Mouse (Mus musculus): ENCODE results near the gene Ep400. TPM values are rescaled to one million over a fixed set of nuclear protein-coding genes. Genes with fewer than 3 reads are reported as not detected.
A peak's percentile ranks its signal among the peaks of the same experiment; 100 is the strongest.

Gene Ep400
- polyA plus RNA-seq, 1 experiment from 2014 or later = 56.3 TPM

DNA sequence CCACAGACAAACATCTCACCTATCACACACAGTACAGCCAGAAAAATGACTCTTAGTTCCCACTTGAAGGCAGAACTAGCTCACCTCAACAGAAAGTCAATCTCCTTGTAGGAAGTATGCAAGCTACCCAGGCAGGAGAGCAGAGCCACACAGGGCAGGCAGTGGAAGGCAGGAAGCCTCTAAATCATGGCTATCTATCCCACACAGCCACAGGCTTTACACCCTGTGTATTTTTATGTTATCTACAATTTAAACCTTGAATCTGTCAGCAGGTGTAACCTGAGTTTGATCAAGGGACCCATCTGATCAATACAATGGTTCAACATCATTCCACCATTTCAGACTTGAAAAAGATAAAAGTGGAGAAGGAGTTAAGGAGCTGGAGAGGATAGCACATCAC lies 32.3 kb upstream of the Ep400 start:
- Histone ChIP-seq H3K9ac (ENCODE audit: low read depth, low read length) (no peak overlapping the region), H3K27me3 (ENCODE audit: control insufficient read depth, insufficient read depth, low read length) (no peaks in the 10 kb centered on the region), H3K36me3 (ENCODE audit: control insufficient read depth, insufficient read depth, low read length) (peaks cover 52% of the 10 kb centered on the region), H3K4me2 (replicated peaks; ENCODE audit: low read depth, low read length) (no peak overlapping the region), H3K4me1 (ENCODE audit: control insufficient read depth, insufficient read depth, low read length) (peaks cover 4% of the 10 kb centered on the region), H3K4me3 (ENCODE audit: low read length) (no peak overlapping the region), H3K27ac (ENCODE audit: low read depth, low read length) (no peak overlapping the region), H3K9me3 (ENCODE audit: control insufficient read depth, low read length) (no peaks in the 10 kb centered on the region)
- no peak for ATAC-seq (ENCODE audit: low FRiP score, low TSS enrichment)

DNA sequence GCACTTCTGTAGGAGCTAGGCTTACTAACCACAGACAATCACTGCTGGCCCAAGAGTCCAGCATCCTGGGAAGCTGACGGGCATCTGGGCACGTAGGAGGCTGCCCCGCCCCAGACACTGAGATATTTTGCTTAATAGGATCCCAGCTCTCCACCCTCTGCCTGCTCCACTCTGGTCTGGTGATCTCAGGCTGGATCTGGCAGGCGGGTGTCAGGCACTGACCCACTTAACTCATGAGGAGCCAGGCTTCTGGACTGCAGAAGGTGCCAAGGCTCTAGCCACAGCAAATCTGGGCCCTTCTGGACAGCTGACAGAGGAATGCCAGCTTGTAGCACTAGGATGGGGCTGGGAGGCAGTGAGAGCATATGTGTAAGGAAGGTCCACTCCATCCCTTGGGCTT lies 31.7 kb upstream of the Ep400 start:
- no peak overlapping the region for H3K4me2 ChIP-seq (replicated peaks; ENCODE audit: low read depth, low read length)
- H3K9me3 ChIP-seq (ENCODE audit: control insufficient read depth, low read length) = no peaks in the 10 kb centered on the region
- no peak for ATAC-seq (ENCODE audit: low FRiP score, low TSS enrichment)
- no peak overlapping the region for H3K27ac ChIP-seq (ENCODE audit: low read depth, low read length)
- no peaks in the 10 kb centered on the region for H3K27me3 ChIP-seq (ENCODE audit: control insufficient read depth, insufficient read depth, low read length)
- peaks cover 59% of the 10 kb centered on the region for H3K36me3 ChIP-seq (ENCODE audit: control insufficient read depth, insufficient read depth, low read length)
- WGBS = 81% methylated on average over 4 of the region's 4 CpGs
- no peaks in the 10 kb centered on the region; the same call in 1 of the 2 replicates for H3K4me1 ChIP-seq (ENCODE audit: control insufficient read depth, insufficient read depth, low read length)
- H3K9ac ChIP-seq (ENCODE audit: low read depth, low read length) = no peak overlapping the region
- no peak overlapping the region for H3K4me3 ChIP-seq (ENCODE audit: low read length)

DNA sequence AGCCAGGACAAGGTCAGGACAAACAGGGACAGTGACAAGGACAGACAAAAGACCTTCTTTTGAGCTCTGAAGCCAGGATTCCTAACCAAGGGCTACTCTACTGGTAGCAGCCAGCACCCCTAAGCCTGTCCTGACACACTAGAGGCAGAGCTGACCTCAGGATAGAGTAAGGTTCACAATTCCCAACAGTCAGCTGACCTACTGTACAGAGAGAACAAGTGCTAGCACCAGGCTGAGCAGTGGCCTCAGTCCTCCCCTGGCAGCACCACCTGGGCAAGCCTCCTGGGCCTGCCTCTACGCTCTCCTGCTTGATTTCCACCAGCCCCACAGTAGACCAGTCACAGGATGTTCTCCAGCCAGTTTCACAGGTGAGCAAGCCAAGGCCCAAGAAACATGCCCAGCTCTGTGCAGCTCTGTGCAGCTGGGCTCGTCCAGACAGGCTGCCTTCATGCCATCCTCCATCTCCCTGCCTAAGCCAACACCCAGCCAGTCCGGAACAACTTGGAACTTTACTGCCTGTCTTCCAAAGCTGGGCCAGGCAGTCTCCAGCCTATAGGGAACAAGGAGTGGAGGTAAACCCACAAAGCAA lies 30.6 kb upstream of the Ep400 start:
- Histone ChIP-seq H3K4me1 (ENCODE audit: control insufficient read depth, insufficient read depth, low read length) (no peaks in the 10 kb centered on the region), H3K27me3 (ENCODE audit: control insufficient read depth, insufficient read depth, low read length) (no peaks in the 10 kb centered on the region), H3K9ac (ENCODE audit: low read depth, low read length) (no peak overlapping the region), H3K4me3 (ENCODE audit: low read length) (no peak overlapping the region), H3K27ac (ENCODE audit: low read depth, low read length) (no peak overlapping the region), H3K9me3 (ENCODE audit: control insufficient read depth, low read length) (no peaks in the 10 kb centered on the region), H3K4me2 (replicated peaks; ENCODE audit: low read depth, low read length) (no peak overlapping the region), H3K36me3 (ENCODE audit: control insufficient read depth, insufficient read depth, low read length) (peaks cover 65% of the 10 kb centered on the region)
- 82% methylated on average over 3 of the region's 3 CpGs for WGBS
- no peak for ATAC-seq (ENCODE audit: low FRiP score, low TSS enrichment)

DNA sequence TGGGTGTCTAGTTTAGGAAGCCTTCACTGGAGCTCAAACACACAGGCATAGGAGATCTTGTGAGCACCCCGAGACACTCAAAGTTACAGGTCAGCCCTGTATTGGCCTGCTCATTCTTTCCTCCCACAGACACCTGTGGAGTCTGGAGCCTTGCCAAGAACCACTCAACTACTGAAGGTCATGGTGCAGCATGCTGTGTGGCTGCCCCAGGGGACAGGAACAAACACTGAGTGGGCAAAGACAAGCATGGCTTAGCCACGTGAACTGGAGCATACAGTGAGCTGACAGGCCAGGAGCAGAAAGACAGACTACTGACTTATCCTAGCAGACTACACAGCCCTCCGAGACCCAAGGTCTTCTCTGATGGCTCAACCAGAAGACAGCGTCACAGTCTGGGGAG lies 27.2 kb upstream of the Ep400 start:
- no peak overlapping the region for H3K9ac ChIP-seq (ENCODE audit: low read depth, low read length)
- H3K4me3 ChIP-seq (ENCODE audit: low read length) = no peak overlapping the region
- H3K36me3 ChIP-seq (ENCODE audit: control insufficient read depth, insufficient read depth, low read length) = peaks cover 87% of the 10 kb centered on the region
- WGBS = 67% methylated on average over 4 of the region's 4 CpGs
- no peak overlapping the region for H3K4me2 ChIP-seq (replicated peaks; ENCODE audit: low read depth, low read length)
- H3K9me3 ChIP-seq (ENCODE audit: control insufficient read depth, low read length) = no peaks in the 10 kb centered on the region
- no peaks in the 10 kb centered on the region for H3K4me1 ChIP-seq (ENCODE audit: control insufficient read depth, insufficient read depth, low read length)
- H3K27me3 ChIP-seq (ENCODE audit: control insufficient read depth, insufficient read depth, low read length) = no peaks in the 10 kb centered on the region
- no peak for ATAC-seq (ENCODE audit: low FRiP score, low TSS enrichment)
- no peak overlapping the region for H3K27ac ChIP-seq (ENCODE audit: low read depth, low read length)

DNA sequence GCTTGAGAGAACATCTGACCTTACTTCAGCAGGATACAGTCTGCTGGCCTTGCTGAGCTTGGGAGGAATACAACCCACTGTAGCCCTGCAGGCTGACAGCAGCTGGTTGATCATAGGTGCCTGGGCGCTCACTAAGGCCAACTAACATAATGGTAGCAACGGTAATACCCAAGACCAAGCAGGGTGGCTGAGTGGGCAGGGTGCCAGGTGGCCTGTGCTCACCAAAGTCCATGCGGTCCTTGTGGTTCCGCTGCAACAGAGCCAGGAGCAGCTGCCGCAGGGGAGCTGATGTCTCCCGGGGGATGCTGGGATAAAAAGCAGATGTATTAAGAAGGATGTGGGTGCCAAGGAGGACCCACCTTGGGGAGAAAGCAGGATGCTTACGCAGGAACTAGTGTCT lies 23.8 kb upstream of the Ep400 start:
- Histone ChIP-seq H3K36me3 (ENCODE audit: control insufficient read depth, insufficient read depth, low read length) (peaks cover 96% of the 10 kb centered on the region), H3K4me1 (ENCODE audit: control insufficient read depth, insufficient read depth, low read length) (no peaks in the 10 kb centered on the region), H3K9me3 (ENCODE audit: control insufficient read depth, low read length) (no peaks in the 10 kb centered on the region), H3K4me2 (replicated peaks; ENCODE audit: low read depth, low read length) (no peak overlapping the region), H3K9ac (ENCODE audit: low read depth, low read length) (no peak overlapping the region), H3K27ac (ENCODE audit: low read depth, low read length) (no peak overlapping the region), H3K4me3 (ENCODE audit: low read length) (no peak overlapping the region), H3K27me3 (ENCODE audit: control insufficient read depth, insufficient read depth, low read length) (no peaks in the 10 kb centered on the region)
- 96% methylated on average over 7 of the region's 7 CpGs for WGBS
- ATAC-seq (ENCODE audit: low FRiP score, low TSS enrichment) = no peak

DNA sequence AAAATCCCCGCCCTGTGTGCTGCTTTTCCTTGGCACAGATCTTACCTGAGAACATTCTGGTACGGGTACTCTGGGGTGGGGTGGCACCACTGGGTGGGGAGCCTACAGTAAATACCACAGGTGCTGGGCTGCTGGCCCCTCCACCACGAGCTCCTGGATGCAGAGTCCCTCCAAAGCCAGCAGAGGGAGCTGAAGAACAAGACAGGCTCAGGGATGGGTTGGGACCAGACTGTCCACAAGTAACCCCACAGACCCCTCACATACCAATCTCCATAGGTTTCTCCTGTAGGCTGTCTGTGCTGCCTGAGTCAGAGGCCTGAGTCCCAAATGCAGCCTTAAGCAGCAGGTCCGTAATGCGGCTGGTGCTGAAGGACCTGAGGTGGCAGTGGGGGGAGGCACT lies 18.2 kb upstream of the Ep400 start:
- H3K9ac ChIP-seq (ENCODE audit: low read depth, low read length) = no peak overlapping the region
- no peaks in the 10 kb centered on the region for H3K4me1 ChIP-seq (ENCODE audit: control insufficient read depth, insufficient read depth, low read length)
- WGBS = 62% methylated on average over 5 of the region's 5 CpGs
- H3K27ac ChIP-seq (ENCODE audit: low read depth, low read length) = no peak overlapping the region
- H3K4me2 ChIP-seq (replicated peaks; ENCODE audit: low read depth, low read length) = no peak overlapping the region
- peak; percentile 68 for ATAC-seq (ENCODE audit: low FRiP score, low TSS enrichment)
- peaks cover 87% of the 10 kb centered on the region for H3K36me3 ChIP-seq (ENCODE audit: control insufficient read depth, insufficient read depth, low read length)
- H3K9me3 ChIP-seq (ENCODE audit: control insufficient read depth, low read length) = no peaks in the 10 kb centered on the region
- H3K27me3 ChIP-seq (ENCODE audit: control insufficient read depth, insufficient read depth, low read length) = no peaks in the 10 kb centered on the region
- no peak overlapping the region for H3K4me3 ChIP-seq (ENCODE audit: low read length)

DNA sequence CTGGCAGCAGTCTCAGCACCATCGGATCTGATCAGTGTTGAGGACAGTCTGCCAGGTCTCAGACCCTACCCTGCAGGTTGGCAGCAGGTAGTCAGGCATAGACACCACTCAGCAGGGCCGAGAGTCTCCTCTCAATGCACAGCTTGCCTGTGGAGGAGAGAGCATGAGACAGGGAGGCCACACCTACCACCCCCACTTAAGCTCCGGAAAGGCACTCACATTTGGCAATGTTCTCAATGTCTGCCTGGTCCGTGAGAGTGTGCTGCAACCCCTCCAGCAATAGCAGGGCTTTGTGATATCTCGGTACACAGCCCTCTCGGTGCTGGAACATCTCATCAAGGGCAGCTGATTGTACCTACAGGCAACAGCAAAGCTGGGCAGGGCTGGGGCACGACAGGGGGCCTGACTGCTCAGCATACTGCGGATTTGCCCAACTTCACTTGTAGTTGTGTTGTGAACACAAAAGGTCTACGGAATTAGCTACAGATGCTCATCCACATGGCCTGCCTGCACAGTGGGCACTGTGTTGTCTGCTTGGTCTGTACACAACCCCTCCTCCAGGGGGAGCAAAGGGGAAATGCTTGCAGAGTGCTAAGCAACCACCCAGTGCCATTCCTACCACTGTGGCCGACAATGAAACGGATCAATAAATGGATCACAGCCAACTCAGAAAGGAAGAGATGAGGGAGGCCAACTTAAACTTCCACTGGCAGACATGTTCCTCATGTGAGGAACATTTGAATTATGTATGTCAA lies 15.7 kb upstream of the Ep400 start:
- H3K27ac ChIP-seq (ENCODE audit: low read depth, low read length) = no peak overlapping the region
- H3K4me3 ChIP-seq (ENCODE audit: low read length) = no peak overlapping the region
- H3K27me3 ChIP-seq (ENCODE audit: control insufficient read depth, insufficient read depth, low read length) = no peaks in the 10 kb centered on the region
- 90% methylated on average over 11 of the region's 11 CpGs for WGBS
- H3K9ac ChIP-seq (ENCODE audit: low read depth, low read length) = no peak overlapping the region
- no peak overlapping the region for H3K4me2 ChIP-seq (replicated peaks; ENCODE audit: low read depth, low read length)
- no peak for ATAC-seq (ENCODE audit: low FRiP score, low TSS enrichment)
- H3K4me1 ChIP-seq (ENCODE audit: control insufficient read depth, insufficient read depth, low read length) = no peaks in the 10 kb centered on the region
- no peaks in the 10 kb centered on the region for H3K9me3 ChIP-seq (ENCODE audit: control insufficient read depth, low read length)
- peaks cover 63% of the 10 kb centered on the region for H3K36me3 ChIP-seq (ENCODE audit: control insufficient read depth, insufficient read depth, low read length)

DNA sequence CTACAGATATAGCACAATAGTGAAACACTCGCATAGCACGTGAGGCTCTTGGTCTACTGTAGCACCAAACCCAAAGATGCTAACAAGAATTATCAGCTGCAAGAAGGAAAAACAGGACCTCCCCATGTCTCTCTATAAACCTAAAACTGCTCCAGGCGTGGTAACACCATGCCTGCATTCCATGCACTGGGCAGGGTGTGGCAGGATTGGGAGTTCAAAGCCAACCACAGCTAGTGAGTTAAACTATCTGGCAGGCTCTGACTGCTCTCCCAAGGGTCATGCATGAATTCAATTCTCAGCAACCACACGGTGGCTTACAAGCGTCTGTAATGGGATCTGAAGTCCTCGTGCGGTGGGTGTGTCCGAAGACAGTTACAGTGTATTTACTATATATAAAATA lies 12.6 kb upstream of the Ep400 start:
- no peak overlapping the region for H3K27ac ChIP-seq (ENCODE audit: low read depth, low read length)
- no peaks in the 10 kb centered on the region for H3K27me3 ChIP-seq (ENCODE audit: control insufficient read depth, insufficient read depth, low read length)
- H3K4me3 ChIP-seq (ENCODE audit: low read length) = no peak overlapping the region
- H3K36me3 ChIP-seq (ENCODE audit: control insufficient read depth, insufficient read depth, low read length) = peaks cover 38% of the 10 kb centered on the region
- H3K4me2 ChIP-seq (replicated peaks; ENCODE audit: low read depth, low read length) = no peak overlapping the region
- H3K9ac ChIP-seq (ENCODE audit: low read depth, low read length) = no peak overlapping the region
- 70% methylated on average over 8 of the region's 8 CpGs for WGBS
- ATAC-seq (ENCODE audit: low FRiP score, low TSS enrichment) = no peak
- no peaks in the 10 kb centered on the region for H3K9me3 ChIP-seq (ENCODE audit: control insufficient read depth, low read length)
- H3K4me1 ChIP-seq (ENCODE audit: control insufficient read depth, insufficient read depth, low read length) = 0 out of 2 replicates have a peak, but pooled peaks cover 4% of the 10 kb centered on the region

DNA sequence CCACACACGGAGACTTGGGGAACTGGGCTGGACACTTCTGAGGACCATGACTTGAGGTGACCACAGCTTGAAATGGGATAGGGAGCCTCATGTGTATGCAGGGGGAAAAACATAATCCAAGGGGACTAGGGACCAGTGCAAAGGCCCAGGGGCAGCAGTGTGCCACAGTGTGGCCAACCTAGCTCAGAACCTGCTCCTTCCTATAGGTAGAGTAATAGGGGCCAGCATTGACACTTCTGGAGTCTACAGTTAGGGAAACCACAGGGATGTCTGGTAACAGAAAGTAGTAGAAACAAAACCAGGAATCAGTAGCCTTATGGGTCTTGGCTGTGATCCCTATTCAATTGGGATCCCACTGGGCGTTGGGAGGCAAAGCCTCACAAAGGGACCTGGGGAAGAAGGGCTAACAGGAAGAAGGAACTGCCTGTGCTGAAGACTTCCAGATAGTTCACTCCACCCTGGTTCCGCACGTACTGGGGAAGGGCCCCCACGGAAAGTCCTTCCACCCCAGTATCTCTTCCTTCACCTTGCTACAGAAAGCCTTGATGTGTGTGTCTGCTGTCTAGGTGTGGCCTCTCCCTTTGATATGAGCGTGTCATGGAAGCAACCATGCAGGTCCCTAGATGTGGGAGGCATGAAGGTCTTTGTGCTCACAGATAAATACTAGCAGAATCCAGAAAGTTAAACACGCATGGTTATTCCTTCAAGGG lies 11.2 kb upstream of the Ep400 start:
- H3K27me3 ChIP-seq (ENCODE audit: control insufficient read depth, insufficient read depth, low read length) = no peaks in the 10 kb centered on the region
- no peak overlapping the region for H3K9ac ChIP-seq (ENCODE audit: low read depth, low read length)
- no peak overlapping the region for H3K27ac ChIP-seq (ENCODE audit: low read depth, low read length)
- H3K4me2 ChIP-seq (replicated peaks; ENCODE audit: low read depth, low read length) = no peak overlapping the region
- no peak for ATAC-seq (ENCODE audit: low FRiP score, low TSS enrichment)
- H3K36me3 ChIP-seq (ENCODE audit: control insufficient read depth, insufficient read depth, low read length) = peaks cover 32% of the 10 kb centered on the region
- no peaks in the 10 kb centered on the region for H3K9me3 ChIP-seq (ENCODE audit: control insufficient read depth, low read length)
- no peak overlapping the region for H3K4me3 ChIP-seq (ENCODE audit: low read length)
- H3K4me1 ChIP-seq (ENCODE audit: control insufficient read depth, insufficient read depth, low read length) = 0 out of 2 replicates have a peak, but pooled peaks cover 4% of the 10 kb centered on the region
- 88% methylated on average over 7 of the region's 7 CpGs for whole genome bisulfite sequencing

Data from kidney, embryonic 14.5 days (tissue).